Mouse (Mus musculus) liver, embryonic 16.5 days (tissue): ENCODE results near the gene Tnfrsf13c. TPM values are rescaled to one million over a fixed set of nuclear protein-coding genes. Genes with fewer than 3 reads are reported as not detected.

Experiments used
- microRNA counts: library from miRNA; unstranded; fragments of <30 nt; microRNA quantifications from one replicate; lab custom pipeline; 2016
- microRNA-seq: library from miRNA; unstranded; fragments of <30 nt; microRNA quantifications from one replicate; pipeline ENCODE4, GENCODE M21; 2016
- polyA plus RNA-seq: library from polyadenylated mRNA; unstranded; fragments of >200 nt; fragmentation: Nextera tagmentation; extraction: Ambion mirVana; gene quantifications from 2 replicates; pipeline ENCODE4 v1.2.1, GENCODE M21; 2015

The Tnfrsf13c gene
- polyA plus RNA-seq, 1 experiment from 2014 or later: 0.93 TPM

MicroRNAs within 50 kb of the gene (microRNA counts, 519-probe panel; counts per million panel counts)
- 2,247 counts per million, percentile 42 among the panel's probes with 10 or more counts for microRNA mmu-miR-33 (lab: Ali Mortazavi, UCI)

Small RNA genes within 50 kb of the gene (microRNA-seq; reads per million reads assigned to microRNA genes)
- 99.7 reads per million, percentile 53 among the genes with 10 or more reads in this experiment for gene Mir33

Other genes starting within 250 kb of the Tnfrsf13c start
- gene 1700029P11Rik, start 243.8 kb downstream of the Tnfrsf13c start, polyA plus RNA-seq: not detected in 2 replicates
- 48.4 and 52.7 TPM in 2 replicates for gene Xrcc6, start 236.5 kb downstream of the Tnfrsf13c start, polyA plus RNA-seq
- 10.7 and 11.5 TPM in 2 replicates for gene Desi1, start 190.5 kb downstream of the Tnfrsf13c start, polyA plus RNA-seq
- 111 and 121 TPM in 2 replicates for gene Snu13, start 176.8 kb downstream of the Tnfrsf13c start, polyA plus RNA-seq
- not detected in 2 replicates for gene 4930407I10Rik, start 165.2 kb downstream of the Tnfrsf13c start, polyA plus RNA-seq
- gene Mei1, start 154.4 kb downstream of the Tnfrsf13c start, polyA plus RNA-seq: not detected in 2 replicates
- 5.3 and 5.5 TPM in 2 replicates for gene Ccdc134, start 96.4 kb downstream of the Tnfrsf13c start, polyA plus RNA-seq
- gene Srebf2, start 77.2 kb downstream of the Tnfrsf13c start, polyA plus RNA-seq: 51.9 and 53.2 TPM in 2 replicates
- gene Shisa8, start 11.6 kb downstream of the Tnfrsf13c start, polyA plus RNA-seq: 0.11 TPM in 2 replicates
- 27.1 and 31.0 TPM in 2 replicates for gene Cenpm, start 20.4 kb upstream of the Tnfrsf13c start, polyA plus RNA-seq
- gene 1500009C09Rik, start 28.0 kb upstream of the Tnfrsf13c start, polyA plus RNA-seq: not detected in 2 replicates
- gene Sept3, start 50.5 kb upstream of the Tnfrsf13c start, polyA plus RNA-seq: 0.32 TPM in 1 of 2 replicates, not detected in the other
- 0.08 TPM in 1 of 2 replicates, not detected in the other for gene Wbp2nl, start 74.6 kb upstream of the Tnfrsf13c start, polyA plus RNA-seq
- gene Naga, start 114.6 kb upstream of the Tnfrsf13c start, polyA plus RNA-seq: 48.2 and 51.1 TPM in 2 replicates
- 38.9 and 43.4 TPM in 2 replicates for gene Pheta2, start 114.6 kb upstream of the Tnfrsf13c start, polyA plus RNA-seq
- gene Smdt1, start 114.6 kb upstream of the Tnfrsf13c start, polyA plus RNA-seq: 170 and 175 TPM in 2 replicates
- gene Ndufa6, start 130.0 kb upstream of the Tnfrsf13c start, polyA plus RNA-seq: 348 and 350 TPM in 2 replicates
- gene Cyp2d22, start 155.9 kb upstream of the Tnfrsf13c start, polyA plus RNA-seq: 20.1 and 20.6 TPM in 2 replicates
- gene Cyp2d11, start 169.7 kb upstream of the Tnfrsf13c start, polyA plus RNA-seq: not detected in 2 replicates
- 72.1 and 86.0 TPM in 2 replicates for gene Cyp2d10, start 182.8 kb upstream of the Tnfrsf13c start, polyA plus RNA-seq
- gene Cyp2d9, start 209.1 kb upstream of the Tnfrsf13c start, polyA plus RNA-seq: 3.0 and 4.2 TPM in 2 replicates